Mouse (Mus musculus): ENCODE measurements at regions not wholly inside any gene's neighbourhood (a gene's known extent, or its start where the extent isn't known, plus 50 kb on each side); places are given as distances from the start of the nearest gene placed in this dataset.
A peak's percentile ranks its signal among the peaks of the same experiment; 100 is the strongest.

- DNase-seq (ENCODE audit: low spot score), result no peak
Observed at GRCm38 (mm10) chr10:8995097-8995496, 109.2 kb upstream of the Sash1 start.

GRCm38 (mm10) chr10:8986339-8986738 lies 100.5 kb upstream of the Sash1 start:
- DNase-seq (ENCODE audit: low spot score), result no peak

GRCm38 (mm10) chr10:8983347-8983746 lies 97.5 kb upstream of the Sash1 start:
- no peak for DNase-seq (ENCODE audit: low spot score)

- no peak for DNase-seq (ENCODE audit: low spot score)
Observed at GRCm38 (mm10) chr10:8980568-8980967, 94.7 kb upstream of the Sash1 start.

- no peak for DNase-seq (ENCODE audit: low spot score)
Observed at GRCm38 (mm10) chr10:8978595-8978994, 92.7 kb upstream of the Sash1 start.

GRCm38 (mm10) chr10:8973934-8974333 lies 88.1 kb upstream of the Sash1 start:
- peak; percentile 69 for DNase-seq (ENCODE audit: low spot score)

- DNase-seq (ENCODE audit: low spot score), result no peak
Observed at GRCm38 (mm10) chr10:8972789-8973551, 87.1 kb upstream of the Sash1 start.

GRCm38 (mm10) chr10:8970807-8971206 lies 84.9 kb upstream of the Sash1 start:
- no peak for DNase-seq (ENCODE audit: low spot score)

GRCm38 (mm10) chr10:8969586-8969985 lies 83.7 kb upstream of the Sash1 start:
- DNase-seq (ENCODE audit: low spot score), result no peak

- no peak for DNase-seq (ENCODE audit: low spot score)
Observed at GRCm38 (mm10) chr10:8969016-8969415, 83.1 kb upstream of the Sash1 start.

GRCm38 (mm10) chr10:8968276-8968923 lies 82.5 kb upstream of the Sash1 start:
- DNase-seq (ENCODE audit: low spot score), result peak; percentile 18

GRCm38 (mm10) chr10:8962921-8963320 lies 77.1 kb upstream of the Sash1 start:
- DNase-seq (ENCODE audit: low spot score), result no peak

GRCm38 (mm10) chr10:8960964-8961675 lies 75.2 kb upstream of the Sash1 start:
- no peak for DNase-seq (ENCODE audit: low spot score)

GRCm38 (mm10) chr10:8960275-8960960 lies 74.5 kb upstream of the Sash1 start:
- DNase-seq (ENCODE audit: low spot score), result no peak

- DNase-seq (ENCODE audit: low spot score), result no peak
Observed at GRCm38 (mm10) chr10:8955499-8956211, 69.8 kb upstream of the Sash1 start.

- no peak for DNase-seq (ENCODE audit: low spot score)
Observed at GRCm38 (mm10) chr10:8954003-8954402, 68.1 kb upstream of the Sash1 start.

GRCm38 (mm10) chr10:8952922-8953321 lies 67.1 kb upstream of the Sash1 start:
- DNase-seq (ENCODE audit: low spot score), result no peak

- DNase-seq (ENCODE audit: low spot score), result peak; percentile 81
Observed at GRCm38 (mm10) chr10:8951937-8952336, 66.1 kb upstream of the Sash1 start.

- peak; percentile 74 for DNase-seq (ENCODE audit: low spot score)
Observed at GRCm38 (mm10) chr10:8951236-8951825, 65.5 kb upstream of the Sash1 start.

- DNase-seq (ENCODE audit: low spot score), result no peak
Observed at GRCm38 (mm10) chr10:8948227-8948626, 62.4 kb upstream of the Sash1 start.

GRCm38 (mm10) chr10:8945195-8945751 lies 59.4 kb upstream of the Sash1 start:
- DNase-seq (ENCODE audit: low spot score), result peak; percentile 61

All from adipocyte (in vitro differentiated cells).